Mouse (Mus musculus): ENCODE data around the gene Rhd. TPM values are rescaled to one million over a fixed set of nuclear protein-coding genes. Genes with fewer than 3 reads are reported as not detected.

Gene Rhd
- polyA plus RNA-seq, 1 experiment: not detected

DNA sequence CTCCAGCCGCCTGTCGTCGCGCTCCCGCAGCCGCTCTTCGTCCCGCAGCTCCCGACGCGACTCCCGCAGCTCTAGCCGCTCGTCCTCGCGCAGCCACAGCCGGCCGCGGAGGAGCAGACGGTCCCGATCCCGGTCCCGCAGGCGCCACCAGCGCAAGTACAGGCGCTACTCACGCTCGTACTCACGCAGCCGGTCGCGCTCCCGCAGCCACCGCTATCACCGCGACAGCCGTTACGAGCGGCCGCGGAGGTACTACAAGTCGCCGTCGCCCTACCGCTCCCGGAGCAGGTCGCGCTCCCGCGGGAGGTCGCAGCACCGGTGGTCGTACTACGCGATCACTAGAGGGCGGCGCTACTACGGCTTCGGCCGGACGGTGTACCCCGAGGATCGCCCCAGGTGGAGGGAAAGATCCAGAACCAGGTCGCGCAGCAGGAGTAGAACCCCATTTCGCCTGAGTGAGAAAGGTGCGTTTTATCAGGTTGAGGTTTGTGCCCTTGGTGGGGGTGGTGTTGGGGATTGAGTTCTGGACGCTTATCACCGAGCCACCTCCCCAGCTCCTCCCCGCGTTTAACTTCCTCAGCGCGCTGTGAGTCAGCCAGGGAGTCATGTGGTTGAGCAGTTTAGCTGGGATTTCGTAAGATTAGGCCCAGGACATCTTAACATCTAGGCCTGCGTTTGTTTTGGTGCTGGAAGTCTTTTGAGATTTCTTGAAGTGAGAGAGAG lies 59.8 kb downstream of the Rhd start:
- under 1% methylated on average over 73 of the region's 75 CpGs for WGBS
- no peak for DNase-seq (ENCODE audit: low read depth, low spot score)

- 15% methylated on average over 8 of the region's 8 CpGs for WGBS
These were observed 60.9 kb downstream of the Rhd start for GRCm38 (mm10) chr4:134925206-134925605.

DNA sequence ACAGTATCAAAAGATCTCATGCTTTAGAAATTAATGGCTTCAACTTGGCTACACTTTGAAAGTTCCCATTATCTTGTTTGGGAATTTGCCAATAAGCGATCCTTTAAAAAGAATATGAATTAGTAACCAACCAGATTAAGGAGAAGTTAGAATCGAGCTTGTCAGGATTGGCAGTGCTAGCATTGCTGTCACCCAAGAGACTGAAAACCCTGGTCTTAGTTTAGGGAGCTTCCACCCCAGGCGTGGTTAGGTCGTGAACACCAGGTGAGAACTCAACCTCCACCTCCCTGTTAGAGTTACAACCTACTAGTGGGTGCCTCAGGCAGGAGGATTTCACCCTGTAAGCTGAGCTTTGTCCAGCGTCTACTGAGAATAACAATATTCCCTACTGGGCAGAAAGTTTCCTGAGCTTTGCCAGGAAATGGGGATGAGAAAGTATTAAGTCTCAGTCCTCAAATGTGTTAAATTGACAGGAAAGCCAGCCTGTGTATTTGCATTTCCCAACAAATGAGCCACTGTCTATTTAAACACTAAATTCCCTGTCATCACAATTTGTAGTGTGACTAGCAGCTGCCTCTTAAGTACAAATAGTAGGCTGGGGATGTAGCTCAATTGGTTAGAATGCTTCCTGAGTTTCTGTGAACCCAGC lies 63.6 kb downstream of the Rhd start:
- 56% methylated on average over 5 of the region's 5 CpGs for WGBS
- DNase-seq (ENCODE audit: low read depth, low spot score): no peak

More at GRCm38 (mm10) chr4:134925206-134925605, 60.9 kb downstream of the Rhd start:
- no peak for DNase-seq (ENCODE audit: low read depth, low spot score)

GRCm38 (mm10) chr4:134928464-134928836 lies 64.1 kb downstream of the Rhd start:
- WGBS: 59% methylated on average over 1 of the region's 1 CpGs
- DNase-seq (ENCODE audit: low read depth, low spot score): no peak

DNA sequence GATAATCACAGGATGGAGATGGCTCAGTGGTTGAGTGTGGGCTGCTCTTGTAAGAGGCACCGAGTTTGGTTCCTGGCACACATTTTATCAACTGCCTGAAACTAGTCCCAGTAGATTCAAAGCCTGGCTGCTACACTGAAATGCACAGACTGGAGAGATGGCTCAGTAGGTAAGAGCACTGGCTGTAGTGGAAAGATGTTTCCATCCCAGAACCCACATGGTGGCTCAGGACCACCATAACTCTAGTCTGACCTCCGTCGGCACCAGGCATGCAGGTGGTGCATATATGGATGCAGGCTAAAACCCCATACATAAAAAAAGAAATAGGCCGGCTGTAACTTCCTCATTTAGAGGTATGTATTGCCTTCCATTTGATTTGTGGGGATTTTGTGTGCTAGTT lies 65.2 kb downstream of the Rhd start:
- 64% methylated on average over 4 of the region's 4 CpGs for WGBS
- no peak for DNase-seq (ENCODE audit: low read depth, low spot score)

- DNase-seq (ENCODE audit: low read depth, low spot score): no peak
- 20% methylated on average over 9 of the region's 9 CpGs for WGBS
These were observed 65.9 kb downstream of the Rhd start for GRCm38 (mm10) chr4:134930190-134930589.

DNA sequence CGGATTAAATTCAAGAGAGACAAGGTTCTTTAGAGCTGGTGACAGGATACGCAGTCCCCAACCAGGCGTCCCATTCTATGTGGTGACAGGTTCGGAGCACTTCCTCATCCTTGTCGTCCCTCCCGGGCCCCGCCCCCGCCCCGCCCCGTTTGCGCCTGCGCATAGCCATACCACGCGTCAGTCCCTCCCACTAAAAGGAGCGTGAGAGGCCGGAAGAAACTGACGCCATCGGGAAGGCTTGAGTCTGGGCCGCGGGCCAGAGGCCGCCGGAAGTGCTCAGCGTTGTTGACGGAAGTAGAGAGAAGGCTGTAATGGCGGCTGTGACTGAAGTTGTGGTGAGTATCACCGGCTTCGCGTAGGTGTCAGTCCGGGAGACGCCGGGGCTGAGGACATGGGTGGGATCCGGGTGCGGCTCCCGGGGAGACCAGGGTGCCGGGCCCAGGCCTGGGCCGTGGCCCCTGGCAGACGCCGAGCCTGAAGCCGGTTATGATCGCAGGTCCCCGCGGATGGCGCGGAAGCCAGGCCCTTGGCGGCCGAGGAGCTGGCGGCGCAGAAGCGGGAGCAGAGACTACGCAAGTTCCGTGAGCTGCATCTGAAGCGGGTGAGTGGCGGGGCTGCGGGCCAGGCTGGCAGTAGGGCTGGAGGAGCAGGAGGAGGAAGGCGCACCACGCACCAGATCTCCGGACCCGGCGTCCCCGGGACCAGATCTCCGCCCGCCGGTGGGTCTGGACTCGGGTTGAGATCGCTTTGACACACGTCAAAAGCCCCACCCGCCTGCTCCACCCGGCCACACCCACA lies 66.5 kb downstream of the Rhd start, which contains the start of gene Syf2:
TSS of gene Syf2 (plus strand) at position 215 of the 798 bp plus-strand sequence.
- WGBS: under 1% methylated on average over 68 of the region's 68 CpGs
- peak; percentile 84 for DNase-seq (ENCODE audit: low read depth, low spot score)

DNA sequence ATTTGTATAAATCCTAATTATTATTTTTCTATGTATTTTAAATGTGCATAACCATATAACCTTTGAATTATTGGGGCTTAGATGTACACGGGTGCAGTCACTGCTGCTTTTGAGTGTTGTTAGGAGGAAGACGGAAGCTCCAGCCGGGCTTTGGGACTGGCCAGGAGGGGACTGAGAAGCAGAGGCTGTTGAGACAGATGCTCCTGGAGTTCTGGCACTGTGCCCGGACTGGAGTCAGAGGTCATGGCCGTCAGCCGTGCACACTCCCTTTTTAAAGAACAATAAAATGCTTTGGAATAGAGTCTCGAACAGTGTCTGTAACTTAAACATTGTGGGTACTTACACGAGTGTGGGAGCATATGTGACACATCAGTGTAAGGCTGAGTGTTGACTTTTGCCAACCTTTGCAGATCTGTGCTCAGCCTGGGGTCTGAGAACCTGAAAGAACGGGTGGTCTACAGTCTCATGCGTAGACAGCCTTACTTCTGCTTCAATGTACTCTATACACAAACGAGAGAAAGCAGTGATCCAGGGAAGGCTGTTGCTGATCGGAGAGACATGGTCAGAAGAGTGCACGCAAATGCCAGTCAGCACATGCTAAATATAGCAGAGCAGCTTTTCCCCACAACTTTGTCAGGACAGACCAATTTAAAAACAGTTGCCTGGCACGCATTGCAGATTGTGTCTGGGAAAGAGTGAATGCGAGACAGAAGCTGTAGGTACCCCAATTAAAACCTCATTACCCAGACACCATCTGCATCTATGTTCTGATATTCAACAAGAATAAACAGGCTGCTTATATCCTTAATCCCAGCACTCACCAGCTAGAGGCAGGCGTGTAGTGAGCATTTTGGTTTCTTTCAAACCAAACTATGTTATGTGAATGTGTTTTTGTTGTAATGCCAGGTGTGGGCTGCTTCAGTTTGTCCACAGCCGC lies 73.2 kb downstream of the Rhd start:
- WGBS: 41% methylated on average over 17 of the region's 17 CpGs
- DNase-seq (ENCODE audit: low read depth, low spot score): no peak

DNA sequence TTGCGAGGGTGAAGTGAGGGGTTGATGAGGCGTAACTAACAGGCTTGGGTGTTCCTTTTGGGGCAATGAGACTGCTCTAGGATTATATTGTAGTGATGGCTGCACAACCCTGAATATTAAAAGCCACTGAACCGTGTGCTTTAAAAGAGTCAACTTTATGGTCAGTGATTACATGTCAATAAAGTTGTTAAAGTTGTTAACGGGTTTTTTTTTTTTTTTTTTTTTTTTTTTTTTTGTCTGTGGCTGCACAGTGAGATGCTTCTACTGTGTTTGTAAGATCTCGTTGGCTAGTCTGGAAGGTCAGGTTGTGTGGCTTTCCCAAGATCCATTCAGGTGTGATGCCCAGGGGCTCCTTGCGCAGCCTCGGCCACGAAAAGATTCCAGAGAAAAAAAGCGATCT lies 75.6 kb downstream of the Rhd start:
- 33% methylated on average over 9 of the region's 9 CpGs for WGBS
- no peak for DNase-seq (ENCODE audit: low read depth, low spot score)

GRCm38 (mm10) chr4:134943758-134944538 lies 79.6 kb downstream of the Rhd start:
- DNase-seq (ENCODE audit: low read depth, low spot score): no peak
- WGBS: 42% methylated on average over 27 of the region's 27 CpGs

Other genes starting within 250 kb of the Rhd start
- gene Man1c1, start 160.2 kb upstream of the Rhd start, polyA plus RNA-seq (2012; rRNA removed): 2.3 and 3.2 TPM in 2 replicates
- gene Ldlrap1, start 96.5 kb upstream of the Rhd start, polyA plus RNA-seq (2012; rRNA removed): 7.3 and 9.3 TPM in 2 replicates
- gene Maco1, start 11.2 kb upstream of the Rhd start, polyA plus RNA-seq (2012; rRNA removed): 5.3 and 7.5 TPM in 2 replicates
- 77.1 and 77.4 TPM in 2 replicates for gene Tmem50a, start 50.5 kb downstream of the Rhd start, polyA plus RNA-seq (2012; rRNA removed)
- gene Rsrp1, start 59.1 kb downstream of the Rhd start, polyA plus RNA-seq (2012; rRNA removed): 221 and 379 TPM in 2 replicates
- gene Syf2, start 66.4 kb downstream of the Rhd start, polyA plus RNA-seq (2012; rRNA removed): 20.1 and 21.8 TPM in 2 replicates